Mouse (Mus musculus) mouse embryonic stem cell (cell line): ENCODE measurements around the gene Wnt16.
"Not testable (repeated sequence)": the region's sequence is repeated elsewhere in the genome, so short reads cannot be mapped to it uniquely, and the experiment has no call there.

ENCODE experiments used
- in situ Hi-C, 2 experiments: fragments of 300-500 bp; cut with MboI; formaldehyde crosslinking; loops; 1 replicate in 1 of 2; 3 replicates in 1 of 2; pipeline ENCODE4 v1.14.3; 2019 to 2020; ENCODE audit warnings: low sequenced_read_pairs in 2 of 2, low pct_unique_long_range_greater_than_20kb in 1 of 2, mixed read lengths in 1 of 2; ENCODE audit not compliant: unreplicated experiment in 1 of 2

The Wnt16 gene

GRCm38 (mm10) chr6:22288004-22288736 is at the start of gene Wnt16:
Gene Wnt16, plus strand, starts transcription at chr6:22288227.
- in situ Hi-C loops: no loop called here

- in situ Hi-C loops: no loop called here
Observed at GRCm38 (mm10) chr6:22243321-22243720, 44.7 kb upstream of the Wnt16 start.

GRCm38 (mm10) chr6:22246696-22247095 is 41.3 kb upstream of the Wnt16 start:
- in situ Hi-C loops: no loop called here

- in situ Hi-C loops: no loop called here
Observed at GRCm38 (mm10) chr6:22258784-22259183, 29.2 kb upstream of the Wnt16 start.

GRCm38 (mm10) chr6:22262519-22262918 is 25.5 kb upstream of the Wnt16 start:
- in situ Hi-C loops: no loop called here

- in situ Hi-C loops: not testable (repeated sequence)
Observed at GRCm38 (mm10) chr6:22264094-22264493, 23.9 kb upstream of the Wnt16 start.

- in situ Hi-C loops: no loop called here
Observed at GRCm38 (mm10) chr6:22266018-22266417, 22.0 kb upstream of the Wnt16 start.

- in situ Hi-C loops: no loop called here
Observed at GRCm38 (mm10) chr6:22267807-22268667, 20.0 kb upstream of the Wnt16 start.

GRCm38 (mm10) chr6:22268677-22269076 is 19.4 kb upstream of the Wnt16 start:
- in situ Hi-C loops: no loop called here

GRCm38 (mm10) chr6:22269840-22270521 is 18.0 kb upstream of the Wnt16 start:
- in situ Hi-C loops: no loop called here

GRCm38 (mm10) chr6:22277941-22278340 is 10.1 kb upstream of the Wnt16 start:
- in situ Hi-C loops: no loop called here

GRCm38 (mm10) chr6:22280217-22280861 is 7.7 kb upstream of the Wnt16 start:
- in situ Hi-C loops: no loop called here

- in situ Hi-C loops: no loop called here
Observed at GRCm38 (mm10) chr6:22282405-22282804, 5.6 kb upstream of the Wnt16 start.

- in situ Hi-C loops: no loop called here
Observed at GRCm38 (mm10) chr6:22288737-22289460, 872 bp downstream of the Wnt16 start.

- in situ Hi-C loops: no loop called here
Observed at GRCm38 (mm10) chr6:22289461-22290021, 1.5 kb downstream of the Wnt16 start.

- in situ Hi-C loops: no loop called here
Observed at GRCm38 (mm10) chr6:22290790-22291189, 2.8 kb downstream of the Wnt16 start.

GRCm38 (mm10) chr6:22292056-22292455 is 4.0 kb downstream of the Wnt16 start:
- in situ Hi-C loops: no loop called here

- in situ Hi-C loops: no loop called here
Observed at GRCm38 (mm10) chr6:22293922-22294321, 5.9 kb downstream of the Wnt16 start.
